Mouse (Mus musculus) embryo, embryonic 10 days (tissue): Measurements from ENCODE around the gene Col15a1.

Source experiments
- DNase-seq: peaks from one replicate; pipeline ENCODE4 v3.0.0-alpha.2; 2015; ENCODE audit warnings: low spot score

The Col15a1 gene

GRCm38 (mm10) chr4:47272452-47273130 lies 64.6 kb downstream of the Col15a1 start:
- DNase-seq = no peak

- DNase-seq = no peak
These were observed 65.8 kb downstream of the Col15a1 start for GRCm38 (mm10) chr4:47273795-47274194.

GRCm38 (mm10) chr4:47274911-47275310 lies 67.0 kb downstream of the Col15a1 start:
- DNase-seq = no peak

- DNase-seq = no peak
These were observed 70.4 kb downstream of the Col15a1 start for GRCm38 (mm10) chr4:47278397-47278796.

GRCm38 (mm10) chr4:47279085-47279707 lies 71.2 kb downstream of the Col15a1 start:
- no peak for DNase-seq

GRCm38 (mm10) chr4:47280126-47280525 lies 72.2 kb downstream of the Col15a1 start:
- no peak for DNase-seq

GRCm38 (mm10) chr4:47281920-47282682 lies 74.1 kb downstream of the Col15a1 start:
- DNase-seq = no peak

- DNase-seq = no peak
These were observed 76.3 kb downstream of the Col15a1 start for GRCm38 (mm10) chr4:47284311-47284710.

- DNase-seq = no peak
These were observed 76.9 kb downstream of the Col15a1 start for GRCm38 (mm10) chr4:47284874-47285273.

GRCm38 (mm10) chr4:47286599-47287147 lies 78.7 kb downstream of the Col15a1 start:
- no peak for DNase-seq

- no peak for DNase-seq
These were observed 79.5 kb downstream of the Col15a1 start for GRCm38 (mm10) chr4:47287468-47287867.

- no peak for DNase-seq
These were observed 80.3 kb downstream of the Col15a1 start for GRCm38 (mm10) chr4:47288306-47288705.

- DNase-seq = no peak
These were observed 81.6 kb downstream of the Col15a1 start for GRCm38 (mm10) chr4:47289526-47289925.

GRCm38 (mm10) chr4:47290448-47290847 lies 82.5 kb downstream of the Col15a1 start:
- DNase-seq = no peak

- DNase-seq = no peak
These were observed 83.1 kb downstream of the Col15a1 start for GRCm38 (mm10) chr4:47291013-47291412.

- DNase-seq = no peak
These were observed 85.0 kb downstream of the Col15a1 start for GRCm38 (mm10) chr4:47292956-47293355.

GRCm38 (mm10) chr4:47293771-47294543 lies 86.0 kb downstream of the Col15a1 start:
- no peak for DNase-seq

GRCm38 (mm10) chr4:47294544-47295070 lies 86.6 kb downstream of the Col15a1 start:
- no peak for DNase-seq

GRCm38 (mm10) chr4:47295547-47295946 lies 87.6 kb downstream of the Col15a1 start:
- no peak for DNase-seq

GRCm38 (mm10) chr4:47300701-47301100 lies 92.7 kb downstream of the Col15a1 start:
- DNase-seq = no peak

- no peak for DNase-seq
These were observed 94.6 kb downstream of the Col15a1 start for GRCm38 (mm10) chr4:47302610-47303009.
